Mouse (Mus musculus) lung, adult 2 months (tissue): Measurements from ENCODE around the gene Zfp28.

ENCODE experiments used
- CTCF ChIP-seq: fragments of 200-500 bp; IDR thresholded peaks from 2 replicates; pipeline ENCODE4 v1.5.1; 2011; ENCODE audit warnings: mild to moderate bottlenecking, low read length, control low read depth; ENCODE audit not compliant: insufficient read depth
- POLR2A ChIP-seq: fragments of 200-500 bp; IDR thresholded peaks from 2 replicates; pipeline ENCODE4 v1.6.1; 2011; ENCODE audit warnings: low read depth, mild to moderate bottlenecking, control low read depth, low read length, borderline replicate concordance; ENCODE audit errors: extremely low read depth

- TF ChIP-seq CTCF, result no peak
- no peak for TF ChIP-seq POLR2A
These were observed 21.3 kb upstream of the Zfp28 start for GRCm38 (mm10) chr7:6361756-6362155.
